Mouse (Mus musculus) MEL-GATA-1-ER (cell line): ENCODE results near the gene Pkib.
A peak's percentile ranks its signal among the peaks of the same experiment; 100 is the strongest.

Experiments
- DNase-seq: peaks from one replicate; pipeline ENCODE4 v3.0.0-alpha.2; 2012; ENCODE audit warnings: low read depth; ENCODE audit errors: extremely low read depth

Gene Pkib

GRCm38 (mm10) chr10:57631896-57632867, at the start of gene Pkib:
Pkib (plus strand) TSS chr10:57631981.
- DNase-seq: no peak

DNA sequence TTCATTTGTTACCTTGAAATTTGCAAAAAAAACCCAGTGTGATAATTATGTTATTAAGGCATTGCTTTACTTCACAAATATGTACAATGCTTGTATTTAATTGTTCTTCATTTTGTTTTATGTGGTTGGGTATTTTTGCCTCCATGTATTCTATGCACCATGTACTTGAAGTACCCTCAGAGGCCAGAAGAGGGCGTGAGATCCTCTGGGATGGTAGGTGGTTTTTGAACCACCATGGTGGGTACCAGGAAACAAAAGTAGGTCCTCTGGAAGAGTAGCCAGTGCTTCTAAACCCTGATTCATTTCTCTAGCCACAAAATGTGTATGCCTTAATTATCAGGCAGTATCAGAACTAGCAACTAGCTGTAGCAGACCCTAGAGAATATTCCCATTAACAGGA, 47.9 kb upstream of the Pkib start:
- DNase-seq: no peak

DNA sequence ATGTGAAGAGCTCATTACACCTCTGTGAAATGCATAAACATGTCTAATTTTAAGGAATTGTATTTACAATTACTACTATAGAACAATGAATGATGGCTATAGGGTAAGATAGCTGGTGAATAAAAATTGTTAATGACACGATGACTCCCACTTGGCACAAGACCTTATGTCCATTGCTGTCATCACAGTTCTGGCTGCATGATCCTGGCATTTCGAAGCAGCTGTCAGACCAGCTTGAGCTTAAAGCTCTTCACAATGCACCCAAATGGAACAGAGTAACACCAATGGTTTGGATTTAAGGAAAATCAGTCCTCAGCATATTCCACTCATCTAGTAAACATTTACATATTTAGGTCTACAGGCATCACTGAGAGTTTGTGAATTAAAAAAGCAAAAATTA, 37.5 kb upstream of the Pkib start:
- no peak for DNase-seq

- no peak for DNase-seq
Measured at GRCm38 (mm10) chr10:57597172-57597571, 34.6 kb upstream of the Pkib start.

DNA sequence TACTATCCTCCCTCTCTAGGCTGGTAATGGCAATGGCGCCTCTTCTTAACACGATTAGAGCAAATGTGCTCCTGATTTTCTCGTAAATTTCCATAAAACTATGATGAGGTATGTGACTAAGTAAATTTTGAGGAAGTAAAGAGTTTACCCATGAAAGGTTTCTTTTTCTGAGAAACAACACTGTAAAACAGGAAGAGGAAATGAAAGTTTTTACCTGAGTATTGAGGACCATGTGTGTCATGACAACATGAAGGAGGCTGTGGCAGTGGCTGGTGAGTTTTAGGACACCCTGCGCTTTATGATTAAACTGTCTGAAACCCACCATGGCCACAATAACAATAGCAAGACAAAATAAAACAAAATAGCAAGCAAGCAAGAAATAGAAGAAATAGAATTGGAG, 28.8 kb upstream of the Pkib start:
- no peak for DNase-seq

- DNase-seq: no peak
Measured at GRCm38 (mm10) chr10:57623311-57623710, 8.5 kb upstream of the Pkib start.

DNA sequence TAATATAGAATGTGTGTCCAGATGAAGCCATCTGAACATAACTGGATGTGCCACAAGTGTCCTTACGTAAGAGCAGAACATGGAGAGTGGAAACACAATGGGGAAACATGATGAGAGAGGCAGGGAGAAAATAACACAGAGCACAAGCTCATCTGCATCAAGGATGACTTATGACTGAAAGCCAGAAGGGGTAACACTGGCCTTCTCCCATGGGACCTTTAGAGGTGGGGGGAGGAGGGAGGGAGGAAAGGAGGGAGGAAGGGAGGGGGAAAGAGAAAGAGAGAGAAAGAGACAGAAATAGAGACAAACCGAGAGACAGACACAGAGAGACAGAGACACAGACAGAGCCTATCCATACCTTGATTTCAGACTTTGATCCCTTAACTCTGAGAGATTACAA, 4.0 kb upstream of the Pkib start:
- DNase-seq: no peak

- DNase-seq: no peak
Measured at GRCm38 (mm10) chr10:57630557-57630956, 1.2 kb upstream of the Pkib start.

DNA sequence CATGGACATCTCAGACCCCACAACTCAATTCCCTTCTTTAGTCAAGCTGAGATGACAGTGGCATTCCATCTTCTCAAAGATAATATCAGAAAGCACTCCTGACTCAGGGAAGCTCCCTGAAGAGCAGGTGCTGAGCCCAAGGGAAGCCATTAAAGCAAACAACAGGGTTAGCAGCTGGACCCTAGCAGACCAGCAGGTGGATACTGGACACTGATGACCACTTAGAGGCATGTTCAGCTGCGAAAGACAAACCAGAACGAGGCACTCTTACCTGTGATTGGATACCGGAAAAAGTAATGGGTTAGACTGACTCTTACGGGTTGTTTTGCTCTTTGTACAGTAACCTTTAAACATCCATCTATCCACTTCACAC, 1.1 kb downstream of the Pkib start:
- DNase-seq: no peak

GRCm38 (mm10) chr10:57636970-57637369, 5.2 kb downstream of the Pkib start:
- DNase-seq: no peak

GRCm38 (mm10) chr10:57638250-57638649, 6.5 kb downstream of the Pkib start:
- no peak for DNase-seq

DNA sequence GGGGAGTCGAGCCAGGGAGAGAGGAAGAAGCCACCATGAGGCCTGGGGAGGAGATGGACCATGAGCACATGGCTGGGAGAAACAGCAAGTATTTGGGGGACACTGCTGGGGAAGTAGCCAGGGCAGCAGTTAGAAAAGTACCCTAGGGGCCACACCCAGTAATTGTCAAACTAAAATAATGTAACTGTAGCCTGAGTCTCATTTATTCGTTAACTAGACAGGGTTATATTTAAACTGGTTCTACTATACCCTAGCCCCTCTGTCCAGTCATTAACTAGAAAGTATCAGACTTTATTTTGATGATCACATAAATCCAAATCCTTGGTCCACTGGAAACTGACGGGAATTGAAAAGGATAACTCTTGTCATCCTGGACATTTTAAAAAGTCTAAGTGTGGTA, 7.8 kb downstream of the Pkib start:
- no peak for DNase-seq

DNA sequence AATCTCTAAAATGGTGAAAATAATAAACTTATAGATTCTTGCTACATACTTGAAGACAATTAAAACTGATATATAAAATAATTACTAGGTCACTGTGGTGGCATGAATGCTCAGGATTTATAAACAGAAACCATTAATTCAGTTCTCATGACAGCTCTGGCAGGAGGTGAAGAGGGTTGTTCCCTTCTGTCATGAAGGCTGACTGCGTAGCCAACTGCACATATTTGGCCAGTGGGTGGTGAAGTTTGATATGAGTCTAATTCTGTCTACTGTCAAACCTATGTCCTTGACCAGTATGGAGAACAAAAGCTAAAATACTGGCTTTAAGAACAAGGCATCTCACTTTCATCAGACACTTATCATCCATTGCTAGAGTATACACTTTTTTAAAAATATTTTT, 21.5 kb downstream of the Pkib start:
- no peak for DNase-seq

GRCm38 (mm10) chr10:57660505-57660904, 28.7 kb downstream of the Pkib start:
- no peak for DNase-seq

DNA sequence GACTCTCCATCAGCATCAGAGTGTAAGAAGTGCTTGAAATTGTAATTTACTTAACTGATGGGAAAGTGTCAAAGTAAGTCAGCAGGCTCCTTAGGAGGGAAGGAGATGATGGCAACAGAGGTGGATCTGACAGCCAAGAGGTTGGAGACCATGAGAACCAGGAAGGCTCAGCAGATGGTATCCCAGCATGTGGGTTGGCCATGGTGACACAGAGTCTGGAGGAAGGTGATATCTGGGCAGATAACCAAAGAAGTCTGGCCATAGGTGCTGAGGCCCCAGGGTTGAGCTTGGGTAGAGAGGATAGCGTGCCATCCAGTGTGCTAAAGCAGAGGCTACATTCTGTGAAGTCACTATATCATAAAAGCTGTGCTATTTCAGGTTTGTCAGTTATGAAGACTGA, 32.0 kb downstream of the Pkib start:
- DNase-seq: no peak

GRCm38 (mm10) chr10:57664253-57664652, 32.5 kb downstream of the Pkib start:
- no peak for DNase-seq

- no peak for DNase-seq
Measured at GRCm38 (mm10) chr10:57675740-57676139, 44.0 kb downstream of the Pkib start.

GRCm38 (mm10) chr10:57687999-57688398, 56.2 kb downstream of the Pkib start:
- DNase-seq: no peak

DNA sequence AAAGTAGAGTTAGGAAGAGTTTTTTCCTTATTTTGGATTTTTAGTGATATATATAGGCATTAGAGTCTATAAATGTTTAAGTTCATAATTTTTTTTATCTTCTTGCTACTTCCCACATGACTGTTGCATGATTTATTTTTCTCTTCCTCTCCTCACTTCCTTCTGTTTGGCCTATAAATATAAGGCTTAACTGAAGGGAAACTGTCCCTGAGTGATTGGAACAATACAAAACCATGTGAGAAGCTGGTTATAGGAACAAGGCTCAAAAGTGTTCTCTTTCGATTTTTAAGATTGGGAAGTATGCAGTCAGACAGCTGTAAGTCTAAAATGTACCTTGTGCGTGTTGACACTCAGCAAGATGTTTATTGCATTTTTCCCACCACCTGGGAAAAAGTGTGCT, 58.4 kb downstream of the Pkib start:
- DNase-seq: no peak

DNA sequence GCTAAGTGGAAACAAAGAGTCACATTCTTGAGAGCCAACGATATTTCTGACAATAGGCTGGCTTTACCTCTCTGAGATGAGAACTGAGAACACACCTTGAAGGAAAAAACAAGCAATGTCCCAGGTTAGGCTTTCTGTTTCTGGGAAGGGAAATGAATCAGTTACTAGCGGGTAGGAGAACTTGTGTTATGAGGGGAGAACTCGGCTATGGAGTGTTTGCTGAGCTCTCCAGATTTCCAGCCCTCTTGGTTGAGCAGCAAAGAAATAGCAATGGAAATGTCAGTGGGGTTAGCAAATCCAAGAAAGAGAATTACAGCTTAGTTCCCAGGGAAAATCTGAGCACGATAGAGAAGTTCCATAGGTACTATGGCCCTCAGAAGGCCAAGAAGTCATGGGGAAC, 70.5 kb downstream of the Pkib start:
- no peak for DNase-seq

DNA sequence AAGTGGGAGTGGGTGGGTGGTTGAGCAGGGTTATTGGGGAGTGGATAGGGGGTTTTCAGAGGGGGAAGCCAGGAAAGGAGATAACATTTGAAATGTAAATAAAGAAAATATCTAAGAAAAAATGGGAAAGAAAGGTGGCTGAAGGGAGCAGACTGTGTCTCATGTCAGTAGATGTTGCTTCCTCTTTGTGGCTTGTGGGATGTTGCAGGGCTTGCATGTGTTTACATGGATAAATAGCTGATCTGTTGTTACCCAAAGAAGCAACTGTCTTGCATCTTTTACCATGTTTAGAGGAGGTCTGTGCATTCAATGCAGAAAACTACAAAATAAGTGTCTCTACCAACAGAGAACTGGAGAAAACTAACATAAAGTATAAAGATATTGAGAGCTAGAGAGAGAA, 89.3 kb downstream of the Pkib start:
- peak; percentile 11 for DNase-seq

- DNase-seq: peak; percentile 13
Measured at GRCm38 (mm10) chr10:57722363-57722762, 90.6 kb downstream of the Pkib start.

DNA sequence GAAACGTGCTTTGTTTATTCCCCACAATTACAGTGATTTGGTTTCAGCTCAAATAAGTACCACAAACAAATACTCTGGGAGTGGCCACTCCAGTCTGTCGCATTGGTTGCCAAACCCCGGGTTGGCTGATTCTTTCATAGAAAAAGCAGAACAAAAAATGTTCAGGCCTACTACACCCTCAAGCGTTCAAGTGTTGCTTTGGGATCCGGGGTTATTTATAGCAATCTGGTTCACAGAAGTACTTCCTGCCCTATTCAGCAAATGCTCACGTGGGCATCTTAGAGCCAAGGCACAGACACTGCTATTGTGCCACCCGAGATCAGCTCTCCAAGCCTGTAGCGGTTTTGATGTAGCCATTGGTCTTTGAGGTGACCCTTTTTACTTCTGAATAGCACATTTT, 95.9 kb downstream of the Pkib start:
- no peak for DNase-seq
